Mouse (Mus musculus): Measurements from ENCODE around the gene Nostrin.

GRCm38 (mm10) chr2:69191059-69191458, 55.5 kb downstream of the Nostrin start:
- TF ChIP-seq MAFK (IDR thresholded peaks at IDR 0.05; ENCODE audit: insufficient read depth, low read depth, low read length) = no peak
- no peak for TF ChIP-seq CHD2 (IDR thresholded peaks at IDR 0.05; ENCODE audit: low read depth, low read length)
- no peak for TF ChIP-seq ZNF384 (IDR thresholded peaks at IDR 0.05; ENCODE audit: low read depth, low read length)
